Mouse (Mus musculus): ENCODE data around the gene Aadacl3. TPM values are rescaled to one million over a fixed set of nuclear protein-coding genes. Genes with fewer than 3 reads are reported as not detected.

Gene Aadacl3
- polyA plus RNA-seq, 1 experiment from 2014 or later: not detected

Other genes with a start within 250 kb of the Aadacl3 start
- gene Pramel5, start 183.3 kb downstream of the Aadacl3 start, polyA plus RNA-seq (2014; fragmentation: Nextera tagmentation; extraction: Ambion mirVana): not detected in 2 replicates
- not detected in 2 replicates for gene Gm13128, start 133.5 kb downstream of the Aadacl3 start, polyA plus RNA-seq (2014; fragmentation: Nextera tagmentation; extraction: Ambion mirVana)
- gene Gm13119, start 105.8 kb downstream of the Aadacl3 start, polyA plus RNA-seq (2014; fragmentation: Nextera tagmentation; extraction: Ambion mirVana): not detected in 2 replicates
- not detected in 2 replicates for gene Pramef20, start 85.8 kb downstream of the Aadacl3 start, polyA plus RNA-seq (2014; fragmentation: Nextera tagmentation; extraction: Ambion mirVana)
- gene Pramef12, start 55.3 kb downstream of the Aadacl3 start, polyA plus RNA-seq (2014; fragmentation: Nextera tagmentation; extraction: Ambion mirVana): 0.09 TPM in 1 of 2 replicates, not detected in the other
- not detected in 2 replicates for gene 1700012P22Rik, start 25.0 kb downstream of the Aadacl3 start, polyA plus RNA-seq (2014; fragmentation: Nextera tagmentation; extraction: Ambion mirVana)
- gene Gm9944, start 10.4 kb downstream of the Aadacl3 start, polyA plus RNA-seq (2014; fragmentation: Nextera tagmentation; extraction: Ambion mirVana): not detected in 2 replicates
- gene 9430007A20Rik, start 56.1 kb upstream of the Aadacl3 start, polyA plus RNA-seq (2014; fragmentation: Nextera tagmentation; extraction: Ambion mirVana): not detected in 2 replicates
- gene Gm13124, start 101.4 kb upstream of the Aadacl3 start, polyA plus RNA-seq (2014; fragmentation: Nextera tagmentation; extraction: Ambion mirVana): not detected in 2 replicates
- not detected in 2 replicates for gene Aadacl4, start 150.0 kb upstream of the Aadacl3 start, polyA plus RNA-seq (2014; fragmentation: Nextera tagmentation; extraction: Ambion mirVana)
- not detected in 2 replicates for gene Gm436, start 222.6 kb upstream of the Aadacl3 start, polyA plus RNA-seq (2014; fragmentation: Nextera tagmentation; extraction: Ambion mirVana)

Measured in liver, embryonic 11.5 days (tissue).